Mouse (Mus musculus) layer of hippocampus, adult 2 months (tissue): ENCODE data around the gene Homer2. TPM values are rescaled to one million over a fixed set of nuclear protein-coding genes. Genes with fewer than 3 reads are reported as not detected.

ENCODE experiments used
- DNase-seq, 2 experiments: peaks; one replicate each; pipeline ENCODE4 v3.0.0; 2022; ENCODE audit warnings: low spot score in 2 of 2
- H3K27ac ChIP-seq: fragments of 200-600 bp; 2 replicates; pipeline ENCODE4 v1.8.1; 2022
- H3K4me3 ChIP-seq: fragments of 200-600 bp; 2 replicates; pipeline ENCODE4 v1.8.1; 2022; ENCODE audit warnings: mild to moderate bottlenecking
- CTCF ChIP-seq: fragments of 200-600 bp; conservative IDR thresholded peaks from 2 replicates; pipeline ENCODE4 v1.8.1; 2022; ENCODE audit warnings: antibody characterized with exemption, mild to moderate bottlenecking, moderate library complexity
- total RNA-seq, 2 experiments: library from RNA; stranded (reverse); gene quantifications; 2 replicates each; pipeline ENCODE4 v1.2.3; 2021

The Homer2 gene
- total RNA-seq, 2 experiments from 2014 or later: 90.4 to 92.1 TPM

DNA sequence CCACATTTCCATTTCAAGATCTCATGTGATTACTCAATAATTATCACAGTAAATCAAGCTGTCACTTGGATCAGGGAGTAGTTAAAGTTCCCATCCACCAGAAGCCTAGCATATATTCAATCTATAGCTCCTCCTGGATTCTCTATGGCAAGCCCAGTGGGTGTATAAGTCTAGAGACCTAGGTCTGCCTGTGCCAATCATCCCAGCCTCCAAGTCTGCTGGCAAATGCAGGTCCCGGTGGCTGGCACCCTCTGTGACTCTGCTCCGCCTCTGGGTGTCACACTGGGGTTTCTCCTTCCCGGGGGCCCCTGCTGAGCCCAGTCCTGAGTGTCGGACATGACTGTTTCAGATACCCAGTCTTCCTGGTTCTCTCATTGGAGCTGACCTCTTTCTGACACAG is 84.5 kb downstream of the Homer2 start:
- DNase-seq: no peak
- TF ChIP-seq CTCF: no peak
- Histone ChIP-seq H3K4me3 (no peak overlapping the region), H3K27ac (no peak overlapping the region)

GRCm38 (mm10) chr7:81615031-81615430 is 92.3 kb downstream of the Homer2 start:
- H3K4me3 ChIP-seq: no peak overlapping the region
- TF ChIP-seq CTCF: no peak
- DNase-seq: no peak
- H3K27ac ChIP-seq: no peak overlapping the region

GRCm38 (mm10) chr7:81612856-81613635 is 94.3 kb downstream of the Homer2 start:
- H3K27ac ChIP-seq: no peak overlapping the region
- no peak overlapping the region for H3K4me3 ChIP-seq

DNA sequence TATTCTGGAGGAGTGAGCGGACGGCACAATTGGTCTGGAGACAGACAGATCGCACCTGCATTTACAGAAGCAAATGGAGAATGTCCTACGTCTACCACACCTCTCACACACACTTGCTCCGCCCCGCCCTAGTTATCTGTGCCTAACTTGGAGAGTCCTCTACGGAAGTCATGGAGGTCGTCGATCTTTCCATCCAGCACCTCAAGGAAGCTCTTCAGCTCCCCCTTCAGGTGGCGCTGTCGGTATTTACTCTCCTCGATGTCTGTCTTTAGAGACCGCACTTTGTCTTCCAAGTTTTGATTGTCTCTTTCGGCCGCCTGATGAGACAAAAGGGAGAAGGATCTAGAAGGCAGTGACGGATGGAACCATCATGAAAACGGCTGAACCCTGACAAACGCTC is 97.2 kb downstream of the Homer2 start:
- peak; percentile 72 for TF ChIP-seq CTCF
- DNase-seq: no peak
- no peak overlapping the region for H3K27ac ChIP-seq

More at GRCm38 (mm10) chr7:81612856-81613635, 94.3 kb downstream of the Homer2 start:
- TF ChIP-seq CTCF: no peak
- DNase-seq: no peak

GRCm38 (mm10) chr7:81606452-81606851 is 100.9 kb downstream of the Homer2 start:
- Histone ChIP-seq H3K4me3 (no peak overlapping the region), H3K27ac (no peak overlapping the region)
- DNase-seq: no peak
- TF ChIP-seq CTCF: peak; percentile 30

More for the DNA sequence above, 97.2 kb downstream of the Homer2 start:
- no peak overlapping the region for H3K4me3 ChIP-seq

DNA sequence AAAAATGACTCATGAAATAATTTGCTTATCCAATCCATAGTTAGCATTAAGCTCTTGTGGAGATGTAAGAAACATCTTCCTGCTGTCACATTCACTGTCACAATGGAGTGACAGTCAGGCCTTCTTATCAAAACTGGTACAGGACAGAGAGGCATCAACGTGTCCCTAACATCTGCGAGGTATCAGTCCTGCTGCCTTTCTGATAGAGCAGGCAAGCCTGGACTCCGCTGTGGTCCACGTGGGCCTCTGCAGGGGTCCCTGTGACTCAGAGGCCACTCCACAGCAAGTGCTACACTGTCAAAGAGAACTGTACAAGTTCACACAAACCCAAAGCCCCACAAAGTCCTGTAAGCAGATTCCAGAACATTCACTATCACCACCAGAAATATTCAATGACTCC is 101.8 kb downstream of the Homer2 start:
- no peak for DNase-seq
- Histone ChIP-seq H3K27ac (no peak overlapping the region), H3K4me3 (no peak overlapping the region)
- no peak for TF ChIP-seq CTCF

- no peak overlapping the region for H3K4me3 ChIP-seq
- no peak for TF ChIP-seq CTCF
- no peak for DNase-seq
- no peak overlapping the region for H3K27ac ChIP-seq
Observed at GRCm38 (mm10) chr7:81604991-81605390, 102.3 kb downstream of the Homer2 start.

DNA sequence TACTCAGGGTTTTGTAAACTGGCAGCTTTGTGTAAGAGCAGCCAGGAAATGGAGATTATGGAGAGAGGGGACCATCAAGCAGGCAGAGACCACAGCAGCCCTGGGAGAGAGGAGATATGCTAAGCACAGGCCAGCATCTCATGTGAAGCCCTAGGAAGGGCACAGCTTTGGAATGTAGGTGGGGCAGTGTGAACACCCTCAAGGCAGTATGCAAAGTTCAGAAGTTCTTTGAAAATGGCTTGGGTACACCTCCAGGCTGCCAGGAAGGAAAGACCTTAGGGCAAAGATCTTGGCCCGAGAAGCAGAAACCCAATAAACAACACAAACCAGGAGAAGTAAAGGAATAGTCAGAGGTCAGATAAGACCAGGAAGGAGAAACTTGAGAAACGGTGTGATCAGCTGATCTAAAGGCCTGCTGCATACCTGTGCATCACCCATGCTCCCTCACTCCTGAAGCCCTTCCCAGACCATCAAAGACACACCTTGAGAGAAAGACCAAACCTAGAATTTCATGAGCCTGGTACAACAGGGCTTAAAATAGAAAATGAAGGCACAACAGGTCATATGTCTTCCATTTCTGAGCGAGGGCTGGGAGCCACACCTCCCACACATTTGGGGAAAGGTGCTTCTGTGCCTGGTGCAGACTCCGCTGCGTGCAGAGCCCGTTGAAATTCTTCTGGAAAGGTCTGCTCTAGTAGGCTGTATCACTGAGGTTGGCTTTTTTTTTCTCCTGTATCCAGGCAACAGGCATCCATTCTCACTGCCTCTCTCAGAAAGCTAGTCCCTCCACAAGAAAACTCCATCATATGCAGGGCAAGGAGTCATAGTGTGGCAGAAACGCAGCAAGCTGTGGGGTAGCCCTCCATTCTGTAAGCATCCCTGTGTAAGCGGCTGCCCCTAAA is 107.7 kb downstream of the Homer2 start:
- Histone ChIP-seq H3K27ac (peak overlapping the region; percentile 68), H3K4me3 (no peak overlapping the region)
- DNase-seq: peak; percentile 26 to 29
- TF ChIP-seq CTCF: no peak

GRCm38 (mm10) chr7:81597660-81598059 is 109.7 kb downstream of the Homer2 start:
- no peak for TF ChIP-seq CTCF
- no peak for DNase-seq
- H3K4me3 ChIP-seq: no peak overlapping the region
- no peak overlapping the region for H3K27ac ChIP-seq

DNA sequence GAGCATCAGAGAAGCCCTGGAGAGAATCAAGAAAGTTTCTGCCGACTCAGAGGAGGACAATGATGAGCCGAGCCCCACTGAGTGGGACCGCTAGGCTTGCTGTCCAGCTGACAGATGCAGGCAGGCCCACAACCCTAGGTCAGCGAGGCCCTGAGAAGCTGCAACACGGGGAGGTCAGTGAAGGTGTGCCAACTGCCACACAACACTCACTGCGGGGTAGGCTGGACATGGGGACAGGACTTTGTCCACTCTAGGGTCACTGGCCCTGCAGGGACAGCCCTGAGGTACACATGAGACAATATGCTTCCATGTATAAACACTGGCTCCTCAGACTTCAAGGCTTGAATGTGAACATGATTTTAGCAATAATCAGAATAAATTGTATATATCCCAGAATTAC is 111.2 kb downstream of the Homer2 start:
- Histone ChIP-seq H3K27ac (no peak overlapping the region), H3K4me3 (no peak overlapping the region)
- DNase-seq: no peak
- TF ChIP-seq CTCF: no peak

DNA sequence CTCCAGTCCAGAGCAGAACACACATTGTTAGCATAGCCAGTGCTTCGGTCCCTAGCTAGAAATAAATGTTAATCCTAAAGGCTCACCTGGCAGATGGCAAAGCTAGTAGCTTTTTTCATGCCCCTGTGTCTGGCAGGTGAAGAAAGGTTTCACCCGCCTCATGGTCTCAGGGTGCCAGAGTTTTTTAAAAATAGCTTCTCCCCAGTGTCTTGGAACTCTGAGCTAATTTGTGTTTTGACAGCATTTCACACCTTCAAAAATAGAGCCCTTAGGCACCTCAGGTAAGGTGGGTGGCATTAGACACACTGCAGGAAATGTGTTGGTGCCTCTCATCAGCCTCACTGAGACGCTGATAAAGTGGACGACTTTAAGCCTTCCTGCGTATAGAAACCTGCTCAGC is 112.3 kb downstream of the Homer2 start:
- Histone ChIP-seq H3K4me3 (no peak overlapping the region), H3K27ac (no peak overlapping the region)
- no peak for DNase-seq
- TF ChIP-seq CTCF: no peak

DNA sequence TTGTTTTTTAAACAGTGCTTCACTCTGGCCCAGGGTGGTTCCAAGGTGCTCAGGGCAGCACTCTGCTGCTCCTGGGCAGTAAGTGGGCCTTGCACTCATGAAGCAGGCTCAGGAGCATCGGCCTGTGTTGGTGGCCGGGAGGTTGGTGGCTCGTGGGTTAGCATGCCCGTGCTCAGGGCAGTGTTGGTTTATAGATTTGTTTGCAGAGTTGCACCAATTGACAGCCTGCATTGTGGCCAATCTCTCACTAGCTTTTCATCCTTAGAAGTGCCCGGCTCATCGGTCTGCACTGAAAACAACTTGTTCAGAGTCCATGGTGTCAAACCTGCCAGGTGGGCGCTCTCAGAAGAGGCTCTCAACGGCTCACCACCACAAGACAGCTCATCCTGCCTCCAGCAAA is 113.9 kb downstream of the Homer2 start:
- no peak for DNase-seq
- no peak for TF ChIP-seq CTCF
- H3K4me3 ChIP-seq: no peak overlapping the region
- H3K27ac ChIP-seq: no peak overlapping the region

GRCm38 (mm10) chr7:81592686-81593085 is 114.6 kb downstream of the Homer2 start:
- no peak overlapping the region for H3K4me3 ChIP-seq
- no peak overlapping the region for H3K27ac ChIP-seq
- DNase-seq: no peak
- TF ChIP-seq CTCF: no peak
